Mouse (Mus musculus) small intestine, adult 2 months (tissue): Measurements from ENCODE around the gene Fam221b. TPM values are rescaled to one million over a fixed set of nuclear protein-coding genes. Genes with fewer than 3 reads are reported as not detected.

Experiments used
- H3K27ac ChIP-seq: fragments of 200-500 bp; 2 replicates; pipeline ENCODE4 v1.5.1; 2012; ENCODE audit warnings: low read depth, low read length, control low read depth, inconsistent platforms; ENCODE audit not compliant: insufficient read depth
- H3K27me3 ChIP-seq: fragments of 200-500 bp; 2 replicates; pipeline ENCODE4 v1.6.1; 2012; ENCODE audit warnings: mild to moderate bottlenecking, moderate library complexity, low read length, inconsistent platforms; ENCODE audit not compliant: control insufficient read depth, insufficient read depth
- H3K36me3 ChIP-seq: fragments of 200-500 bp; 2 replicates; pipeline ENCODE4 v1.6.1; 2012; ENCODE audit warnings: mild to moderate bottlenecking, low read length, control low read depth, inconsistent platforms; ENCODE audit not compliant: control insufficient read depth, insufficient read depth
- H3K4me1 ChIP-seq: fragments of 200-500 bp; 2 replicates; pipeline ENCODE4 v1.6.1; 2012; ENCODE audit warnings: low read length, inconsistent platforms, mixed read lengths; ENCODE audit not compliant: control insufficient read depth, insufficient read depth, insufficient read length
- H3K4me3 ChIP-seq: fragments of 200-500 bp; 2 replicates; pipeline ENCODE4 v1.5.1; 2012; ENCODE audit warnings: low read depth, mild to moderate bottlenecking, control low read depth, inconsistent platforms, low read length, moderate library complexity
- CTCF ChIP-seq: fragments of 200-500 bp; IDR thresholded peaks from 2 replicates; pipeline ENCODE4 v1.5.1; 2012; ENCODE audit warnings: low read depth, mild to moderate bottlenecking, control low read depth, inconsistent platforms, low read length, moderate library complexity, mixed read lengths; ENCODE audit not compliant: insufficient replicate concordance, insufficient read length; ENCODE audit errors: extremely low read depth
- POLR2A ChIP-seq: fragments of 200-500 bp; IDR thresholded peaks from 2 replicates; pipeline ENCODE4 v1.6.1; 2012; ENCODE audit warnings: low read depth, mild to moderate bottlenecking, control low read depth, inconsistent platforms, low read length, moderate library complexity
- WGBS: fragments of 180-500 bp; shearing (Covaris S2); methylation state at CpG from one replicate; pipeline ENCODE4 v1.1.7; 2018; 5-methylcytosine and 5-hydroxymethylcytosine counted together
- polyA plus RNA-seq: library from polyadenylated mRNA; depleted of rRNA; stranded (reverse); fragments of >200 nt; gene quantifications from 2 replicates; pipeline ENCODE4 v1.2.3, GENCODE M21; 2012; rRNA removed

Gene Fam221b
- polyA plus RNA-seq, 1 experiment, result not detected

GRCm38 (mm10) chr4:43612534-43612933 lies 56.4 kb downstream of the Fam221b start:
- H3K36me3 ChIP-seq, result no peaks in the 10 kb centered on the region
- no peaks in the 10 kb centered on the region for H3K4me1 ChIP-seq
- no peak overlapping the region for H3K4me3 ChIP-seq
- H3K27me3 ChIP-seq, result no peaks in the 10 kb centered on the region; the same call in 1 of the 2 replicates
- 37% methylated on average over 10 of the region's 10 CpGs for WGBS
- TF ChIP-seq POLR2A (no peak), CTCF (no peak)
- H3K27ac ChIP-seq, result no peak overlapping the region

Other genes with a start within 250 kb of the Fam221b start
- gene Fam166b, start 240.0 kb downstream of the Fam221b start, polyA plus RNA-seq, result 0.24 TPM in 1 of 2 replicates, not detected in the other
- gene Tesk1, start 227.2 kb downstream of the Fam221b start, polyA plus RNA-seq, result 45.8 and 77.6 TPM in 2 replicates
- 2.8 and 11.4 TPM in 2 replicates for gene Cd72, start 214.5 kb downstream of the Fam221b start, polyA plus RNA-seq
- gene Sit1, start 185.4 kb downstream of the Fam221b start, polyA plus RNA-seq, result 0.96 and 1.9 TPM in 2 replicates
- gene Ccdc107, start 176.2 kb downstream of the Fam221b start, polyA plus RNA-seq, result 365 and 503 TPM in 2 replicates
- gene Arhgef39, start 169.4 kb downstream of the Fam221b start, polyA plus RNA-seq, result 21.6 and 38.3 TPM in 2 replicates
- gene Car9, start 162.2 kb downstream of the Fam221b start, polyA plus RNA-seq, result 36.6 and 47.7 TPM in 2 replicates
- 31.6 and 37.0 TPM in 2 replicates for gene Tpm2, start 145.4 kb downstream of the Fam221b start, polyA plus RNA-seq
- gene Creb3, start 106.8 kb downstream of the Fam221b start, polyA plus RNA-seq, result 66.9 and 133 TPM in 2 replicates
- gene Tln1, start 106.5 kb downstream of the Fam221b start, polyA plus RNA-seq, result 47.2 and 78.0 TPM in 2 replicates
- 20.2 and 31.9 TPM in 2 replicates for gene Rgp1, start 90.4 kb downstream of the Fam221b start, polyA plus RNA-seq
- 5.3 and 7.6 TPM in 2 replicates for gene Gba2, start 90.3 kb downstream of the Fam221b start, polyA plus RNA-seq
- not detected in 2 replicates for gene Msmp, start 84.7 kb downstream of the Fam221b start, polyA plus RNA-seq
- 5.8 and 6.3 TPM in 2 replicates for gene Npr2, start 37.2 kb downstream of the Fam221b start, polyA plus RNA-seq
- gene Spag8, start 15.6 kb downstream of the Fam221b start, polyA plus RNA-seq, result 0.39 and 0.63 TPM in 2 replicates
- 59.9 and 73.8 TPM in 2 replicates for gene Hint2, start 12.7 kb downstream of the Fam221b start, polyA plus RNA-seq
- 3.0 and 4.3 TPM in 2 replicates for gene Tmem8b, start 174 bp downstream of the Fam221b start, polyA plus RNA-seq
- not detected in 2 replicates for gene Olfr70, start 31.7 kb upstream of the Fam221b start, polyA plus RNA-seq
- not detected in 2 replicates for gene Olfr71, start 41.1 kb upstream of the Fam221b start, polyA plus RNA-seq
- 1.0 and 2.0 TPM in 2 replicates for gene Hrct1, start 58.0 kb upstream of the Fam221b start, polyA plus RNA-seq
- gene Spaar, start 60.9 kb upstream of the Fam221b start, polyA plus RNA-seq, result 0.28 and 1.1 TPM in 2 replicates
- gene Olfr159, start 101.9 kb upstream of the Fam221b start, polyA plus RNA-seq, result not detected in 2 replicates
- not detected in 2 replicates for gene Olfr156, start 154.8 kb upstream of the Fam221b start, polyA plus RNA-seq
- 0.04 and 0.10 TPM in 2 replicates for gene Olfr157, start 171.1 kb upstream of the Fam221b start, polyA plus RNA-seq
- not detected in 2 replicates for gene Olfr155, start 182.4 kb upstream of the Fam221b start, polyA plus RNA-seq
- 1.3 and 2.1 TPM in 2 replicates for gene Reck, start 206.4 kb upstream of the Fam221b start, polyA plus RNA-seq